Mouse (Mus musculus): ENCODE measurements around the gene Vmn2r86.
"Not testable (repeated sequence)": the region's sequence is repeated elsewhere in the genome, so short reads cannot be mapped to it uniquely, and the experiment has no call there.

Gene Vmn2r86

GRCm38 (mm10) chr10:130455950-130456349 lies at the start of gene Vmn2r86:
TSS of gene Vmn2r86 (minus strand) at chr10:130456050.
- not testable (repeated sequence) for DNase-seq

GRCm38 (mm10) chr10:130497296-130497695 lies 41.4 kb upstream of the Vmn2r86 start, which contains the start of gene Vmn2r87:
TSS of gene Vmn2r87 (minus strand) at chr10:130497396.
- DNase-seq = no peak

- DNase-seq = no peak
Measured at GRCm38 (mm10) chr10:130470311-130470760, 14.5 kb upstream of the Vmn2r86 start.

GRCm38 (mm10) chr10:130444776-130445175 lies 11.1 kb downstream of the Vmn2r86 start:
- DNase-seq = no peak

- DNase-seq = not testable (repeated sequence)
Measured at GRCm38 (mm10) chr10:130434185-130434898, 21.5 kb downstream of the Vmn2r86 start.

GRCm38 (mm10) chr10:130429603-130430002 lies 26.2 kb downstream of the Vmn2r86 start, which contains the start of gene Vmn2r85:
TSS of gene Vmn2r85 (minus strand) at chr10:130429703.
- DNase-seq = not testable (repeated sequence)

- not testable (repeated sequence) for DNase-seq
Measured at GRCm38 (mm10) chr10:130422368-130422767, 33.5 kb downstream of the Vmn2r86 start.

- DNase-seq = no peak
Measured at GRCm38 (mm10) chr10:130420401-130420800, 35.4 kb downstream of the Vmn2r86 start.

- DNase-seq = not testable (repeated sequence)
Measured at GRCm38 (mm10) chr10:130419954-130420353, 35.9 kb downstream of the Vmn2r86 start.

- not testable (repeated sequence) for DNase-seq
Measured at GRCm38 (mm10) chr10:130416352-130416751, 39.5 kb downstream of the Vmn2r86 start.

GRCm38 (mm10) chr10:130412167-130412698 lies 43.6 kb downstream of the Vmn2r86 start:
- not testable (repeated sequence) for DNase-seq

GRCm38 (mm10) chr10:130394232-130394631 lies 61.6 kb downstream of the Vmn2r86 start, which contains the start of gene Vmn2r84:
TSS of gene Vmn2r84 (minus strand) at chr10:130394332.
- DNase-seq = no peak
